25 mouse cellular contexts compared by ENCODE assay signal in genomic region chr11:4177716-4178115, GRCm38 (mm10). TPM values are rescaled to one million over a fixed set of nuclear protein-coding genes. Genes with fewer than 3 reads are reported as not detected.
DNase-seq lines count a peak whose midpoint lies in the region; ATAC-seq lines count a peak whose summit lies in the region.
"Had no signal": no experiment of that assay in that cellular context is flagged by ENCODE, and none has a peak within 500 bp of the region (broad histone marks: within the 10 kb centered on the region; RNA-seq: fewer than 3 reads in every experiment).

No protein-coding gene starts in this region.

- H3K4me2 ChIP-seq in heart, embryonic 16.5 days (ENCODE audit: low read depth, low read length): no peak overlapping the region
- H3K4me2 ChIP-seq: embryonic facial prominence, embryonic 13.5 days; forebrain, embryonic 12.5 days; hindbrain, embryonic 13.5 days; limb, embryonic 13.5 days; liver, embryonic 12.5 days; midbrain, embryonic 13.5 days had no signal

- no peak overlapping the region for H3K27ac ChIP-seq in heart, embryonic 10.5 days
- peak overlapping the region; percentile 61 for H3K27ac ChIP-seq in heart, embryonic 16.5 days (ENCODE audit: low read length)
- H3K27ac ChIP-seq: embryonic facial prominence, embryonic 13.5 days; forebrain, embryonic 12.5 days; hindbrain, embryonic 13.5 days; limb, embryonic 13.5 days; liver, embryonic 12.5 days; midbrain, embryonic 13.5 days had no signal

- peak; percentile 83 for ATAC-seq in heart, embryonic 16.5 days (replicated peaks; ENCODE audit: extremely low read depth, insufficient read depth, low FRiP score)
- ATAC-seq: inflammation-experienced regulatory T-cells, adult 6 months; liver, embryonic 12.5 days; midbrain, embryonic 13.5 days had no signal

- no peak overlapping the region for H3K4me3 ChIP-seq in heart, embryonic 10.5 days
- H3K4me3 ChIP-seq in heart, embryonic 16.5 days (ENCODE audit: low read length): no peak overlapping the region
- H3K4me3 ChIP-seq: embryonic facial prominence, embryonic 13.5 days; erythroblast, embryonic 14.5 days; forebrain, embryonic 12.5 days; hindbrain, embryonic 13.5 days; limb, embryonic 13.5 days; liver, embryonic 12.5 days; midbrain, embryonic 13.5 days had no signal

- no peaks in the 10 kb centered on the region for H3K9me3 ChIP-seq in heart, embryonic 10.5 days
- no peaks in the 10 kb centered on the region for H3K9me3 ChIP-seq in heart, embryonic 16.5 days (replicated peaks; ENCODE audit: control insufficient read depth, low read length)
- H3K9me3 ChIP-seq: embryonic facial prominence, embryonic 13.5 days; forebrain, embryonic 12.5 days; G1E; hindbrain, embryonic 13.5 days; limb, embryonic 13.5 days; liver, embryonic 12.5 days; midbrain, embryonic 13.5 days had no signal

- no peaks in the 10 kb centered on the region; the same call in 1 of the 2 replicates for H3K4me1 ChIP-seq in heart, embryonic 10.5 days
- peaks cover 12% of the 10 kb centered on the region; the same call in 1 of the 2 replicates for H3K4me1 ChIP-seq in heart, embryonic 16.5 days (ENCODE audit: control insufficient read depth, insufficient read depth, low read length)
- H3K4me1 ChIP-seq: embryonic facial prominence, embryonic 13.5 days; forebrain, embryonic 12.5 days; hindbrain, embryonic 13.5 days; limb, embryonic 13.5 days; liver, embryonic 12.5 days; midbrain, embryonic 13.5 days had no signal

- no peak overlapping the region for H3K9ac ChIP-seq in heart, embryonic 16.5 days (ENCODE audit: low read length)
- H3K9ac ChIP-seq: embryonic facial prominence, embryonic 13.5 days; forebrain, embryonic 12.5 days; hindbrain, embryonic 13.5 days; limb, embryonic 13.5 days; liver, embryonic 12.5 days; midbrain, embryonic 13.5 days had no signal

- peaks cover 98% of the 10 kb centered on the region for H3K36me3 ChIP-seq in heart, embryonic 10.5 days
- H3K36me3 ChIP-seq in heart, embryonic 16.5 days (ENCODE audit: control insufficient read depth, insufficient read depth): peaks cover 91% of the 10 kb centered on the region

- WGBS in heart, embryonic 10.5 days: 66% methylated on average over 4 of the region's 4 CpGs
- WGBS in heart, embryonic 16.5 days: 35% methylated on average over 4 of the region's 4 CpGs

- DNase-seq in heart, adult 18-20 months: peak; percentile 75 to 76
- no peak for DNase-seq in heart, embryonic 10.5 days (ENCODE audit: low spot score)
- DNase-seq in kidney, adult 9 months: peak; percentile 20
- DNase-seq in kidney, adult 8-10 months: no peak
- no peak for DNase-seq in ovary, postnatal 10 days (ENCODE audit: low spot score)
- DNase-seq in adrenal gland, adult 8-10 months: no peak
- DNase-seq: adrenal gland, adult 2 months; B cell, adult 2 months; cerebellum, adult 11-12 months; kidney, postnatal 4 days; lung, adult 18-20 months; lung, postnatal 14 days; right cerebral cortex, postnatal 14 days; spleen, adult 18-20 months had no signal

- no peaks in the 10 kb centered on the region for H3K27me3 ChIP-seq in heart, embryonic 10.5 days (ENCODE audit: insufficient read depth, poor library complexity, severe bottlenecking)
- H3K27me3 ChIP-seq in heart, embryonic 16.5 days (ENCODE audit: control insufficient read depth, insufficient read depth, low read length): no peaks in the 10 kb centered on the region
- H3K27me3 ChIP-seq: CH12.LX; embryonic facial prominence, embryonic 13.5 days; forebrain, embryonic 12.5 days; hindbrain, embryonic 13.5 days; limb, embryonic 13.5 days; liver, embryonic 12.5 days; midbrain, embryonic 13.5 days had no signal

RNA-seq across cellular contexts. Expression of gene Tbc1d10a, which starts 8.9 kb away (rescaled TPM):
- total RNA-seq in heart, adult 18-20 months (2021): 10 to 100 TPM; 11.5 to 11.9 TPM
- 18.7 and 22.0 TPM in 2 replicates for polyA plus RNA-seq in heart, embryonic 10.5 days (2016; fragmentation: Nextera tagmentation; extraction: Ambion mirVana)
- 19.4 and 20.9 TPM in 2 replicates for polyA plus RNA-seq in heart, embryonic 16.5 days (2015; fragmentation: Nextera tagmentation; extraction: Ambion mirVana)
- total RNA-seq in adrenal gland, adult 8-10 months (2022): 10 to 100 TPM; 18.6 to 24.7 (median 21.9) TPM

RNA-seq across cellular contexts. Expression of gene Sf3a1, which starts 17.6 kb away (rescaled TPM):
- 10 to 100 TPM; 33.4 to 38.3 TPM for total RNA-seq in heart, adult 18-20 months (2021)
- polyA plus RNA-seq in heart, embryonic 10.5 days (2016; fragmentation: Nextera tagmentation; extraction: Ambion mirVana): 52.7 and 68.6 TPM in 2 replicates
- polyA plus RNA-seq in heart, embryonic 16.5 days (2015; fragmentation: Nextera tagmentation; extraction: Ambion mirVana): 31.1 and 34.1 TPM in 2 replicates
- 10 to 100 TPM; 40.4 to 61.5 (median 48.4) TPM for total RNA-seq in adrenal gland, adult 8-10 months (2022)

RNA-seq across cellular contexts. Expression of gene Ccdc157, which starts 17.6 kb away (rescaled TPM):
- 1 to 10 TPM; 3.5 to 5.2 TPM for total RNA-seq in heart, adult 18-20 months (2021)
- 3.8 and 4.2 TPM in 2 replicates for polyA plus RNA-seq in heart, embryonic 10.5 days (2016; fragmentation: Nextera tagmentation; extraction: Ambion mirVana)
- 4.5 and 5.0 TPM in 2 replicates for polyA plus RNA-seq in heart, embryonic 16.5 days (2015; fragmentation: Nextera tagmentation; extraction: Ambion mirVana)
- 10 to 100 TPM; 11.8 to 22.5 (median 15.3) TPM for total RNA-seq in adrenal gland, adult 8-10 months (2022)

RNA-seq across cellular contexts. Expression of gene Castor1, which starts 40.3 kb away (rescaled TPM):
- total RNA-seq in heart, adult 18-20 months (2021): 1 to 10 TPM; 5.7 to 5.9 TPM
- 1.5 and 1.7 TPM in 2 replicates for polyA plus RNA-seq in heart, embryonic 10.5 days (2016; fragmentation: Nextera tagmentation; extraction: Ambion mirVana)
- polyA plus RNA-seq in heart, embryonic 16.5 days (2015; fragmentation: Nextera tagmentation; extraction: Ambion mirVana): 10.0 and 14.0 TPM in 2 replicates
- 1 to 10 TPM; 3.1 to 6.1 (median 4.2) TPM for total RNA-seq in adrenal gland, adult 8-10 months (2022)

RNA-seq across cellular contexts. Expression of gene Rnf215, which starts 42.7 kb away (rescaled TPM):
- total RNA-seq in heart, adult 18-20 months (2021): 10 to 100 TPM; 11.6 to 13.5 TPM
- 16.4 and 17.1 TPM in 2 replicates for polyA plus RNA-seq in heart, embryonic 10.5 days (2016; fragmentation: Nextera tagmentation; extraction: Ambion mirVana)
- polyA plus RNA-seq in heart, embryonic 16.5 days (2015; fragmentation: Nextera tagmentation; extraction: Ambion mirVana): 19.2 and 20.6 TPM in 2 replicates
- total RNA-seq in adrenal gland, adult 8-10 months (2022): 10 to 100 TPM; 28.2 to 38.2 (median 33.1) TPM

Comparison
In these comparisons a context has a peak if more than half of its experiments do, and no peak if none do; other contexts are left out.
1. DNase-seq: peak in heart, adult 18-20 months (2 of 2) and kidney, adult 9 months (single experiment); none in heart, embryonic 10.5 days (single experiment), kidney, adult 8-10 months (0 of 2), ovary, postnatal 10 days (single experiment) and adrenal gland, adult 8-10 months (single experiment).